Mouse (Mus musculus): Measurements from ENCODE around the gene Nlrp1a. TPM values are rescaled to one million over a fixed set of nuclear protein-coding genes. Genes with fewer than 3 reads are reported as not detected.

The Nlrp1a gene
- total RNA-seq (2014; fragmentation: Nextera tagmentation) (not detected in 2 replicates), total RNA-seq (2017) (0.05 TPM in 1 of 2 replicates, not detected in the other), polyA plus RNA-seq (2012) (not detected in 2 replicates)

- no peak for ATAC-seq (ENCODE audit: extremely low read depth, insufficient number of reproducible peaks, low FRiP score, poor library complexity, severe bottlenecking)
- no peak for DNase-seq (ENCODE audit: low spot score)
These were observed at the start of gene Nlrp1a for GRCm38 (mm10) chr11:71144661-71145060. Gene Nlrp1a (minus strand): TSS chr11:71144704.

GRCm38 (mm10) chr11:71169633-71170032, 25.1 kb upstream of the Nlrp1a start:
- Histone ChIP-seq H3K4me3 (ENCODE audit: low read depth, low read length) (no peak overlapping the region), H3K4me1 (ENCODE audit: insufficient read depth, low read depth, low read length) (no peaks in the 10 kb centered on the region), H3K36me3 (replicated peaks) (no peaks in the 10 kb centered on the region), H3K27me3 (ENCODE audit: insufficient read depth, low read length) (no peaks in the 10 kb centered on the region), H3K9me3 (replicated peaks) (no peaks in the 10 kb centered on the region)
- ATAC-seq (ENCODE audit: extremely low read depth, insufficient number of reproducible peaks, low FRiP score, poor library complexity, severe bottlenecking) (no peak), DNase-seq (ENCODE audit: low spot score) (no peak)
- TF ChIP-seq GATA1 (IDR thresholded peaks at IDR 0.05; ENCODE audit: borderline replicate concordance, low read length): no peak
- no peak for TF ChIP-seq GATA2 (IDR thresholded peaks at IDR 0.05; ENCODE audit: borderline replicate concordance, low read depth, low read length)

More at GRCm38 (mm10) chr11:71144661-71145060, at the start of gene Nlrp1a:
- TF ChIP-seq TAL1 (conservative IDR thresholded peaks at IDR 0.05; ENCODE audit: low read depth, low read length): no peak
- TF ChIP-seq POLR2AphosphoS5 (IDR thresholded peaks at IDR 0.05; ENCODE audit: insufficient replicate concordance, low read depth, low read length): no peak
- no peak for TF ChIP-seq CTCF (IDR thresholded peaks at IDR 0.05; ENCODE audit: low read depth, low read length)
- no peak for TF ChIP-seq GATA1 (IDR thresholded peaks at IDR 0.05; ENCODE audit: borderline replicate concordance, low read length)
- TF ChIP-seq GATA2 (IDR thresholded peaks at IDR 0.05; ENCODE audit: borderline replicate concordance, low read depth, low read length): no peak
- Histone ChIP-seq H3K36me3 (replicated peaks) (no peaks in the 10 kb centered on the region), H3K27me3 (ENCODE audit: insufficient read depth, low read length) (no peaks in the 10 kb centered on the region), H3K9me3 (replicated peaks) (no peaks in the 10 kb centered on the region), H3K4me1 (ENCODE audit: insufficient read depth, low read depth, low read length) (no peaks in the 10 kb centered on the region), H3K4me3 (ENCODE audit: low read depth, low read length) (no peak within 1 kb of the TSS)

- ATAC-seq (ENCODE audit: extremely low read depth, insufficient number of reproducible peaks, low FRiP score, poor library complexity, severe bottlenecking) (no peak), DNase-seq (ENCODE audit: low spot score) (no peak)
These were observed 19.6 kb upstream of the Nlrp1a start for GRCm38 (mm10) chr11:71164139-71164538.

GRCm38 (mm10) chr11:71159439-71160136, 15.1 kb upstream of the Nlrp1a start:
- H3K4me1 ChIP-seq (ENCODE audit: insufficient read depth, low read depth, low read length): no peaks in the 10 kb centered on the region
- ATAC-seq (ENCODE audit: extremely low read depth, insufficient number of reproducible peaks, low FRiP score, poor library complexity, severe bottlenecking) (no peak), DNase-seq (ENCODE audit: low spot score) (no peak)
- H3K27me3 ChIP-seq (ENCODE audit: insufficient read depth, low read length): no peaks in the 10 kb centered on the region
- H3K9me3 ChIP-seq (replicated peaks): no peaks in the 10 kb centered on the region
- TF ChIP-seq POLR2AphosphoS5 (IDR thresholded peaks at IDR 0.05; ENCODE audit: insufficient replicate concordance, low read depth, low read length): no peak
- no peak for TF ChIP-seq TAL1 (conservative IDR thresholded peaks at IDR 0.05; ENCODE audit: low read depth, low read length)
- no peak for TF ChIP-seq CTCF (IDR thresholded peaks at IDR 0.05; ENCODE audit: low read depth, low read length)
- TF ChIP-seq GATA2 (IDR thresholded peaks at IDR 0.05; ENCODE audit: borderline replicate concordance, low read depth, low read length): no peak
- TF ChIP-seq GATA1 (IDR thresholded peaks at IDR 0.05; ENCODE audit: borderline replicate concordance, low read length): no peak
- H3K4me3 ChIP-seq (ENCODE audit: low read depth, low read length): no peak overlapping the region
- no peaks in the 10 kb centered on the region for H3K36me3 ChIP-seq (replicated peaks)

More at GRCm38 (mm10) chr11:71164139-71164538, 19.6 kb upstream of the Nlrp1a start:
- Histone ChIP-seq H3K4me3 (ENCODE audit: low read depth, low read length) (no peak overlapping the region), H3K36me3 (replicated peaks) (no peaks in the 10 kb centered on the region), H3K4me1 (ENCODE audit: insufficient read depth, low read depth, low read length) (no peaks in the 10 kb centered on the region), H3K9me3 (replicated peaks) (no peaks in the 10 kb centered on the region), H3K27me3 (ENCODE audit: insufficient read depth, low read length) (no peaks in the 10 kb centered on the region)
- TF ChIP-seq TAL1 (conservative IDR thresholded peaks at IDR 0.05; ENCODE audit: low read depth, low read length) (no peak), GATA1 (IDR thresholded peaks at IDR 0.05; ENCODE audit: borderline replicate concordance, low read length) (no peak), GATA2 (IDR thresholded peaks at IDR 0.05; ENCODE audit: borderline replicate concordance, low read depth, low read length) (no peak), CTCF (IDR thresholded peaks at IDR 0.05; ENCODE audit: low read depth, low read length) (no peak), POLR2AphosphoS5 (IDR thresholded peaks at IDR 0.05; ENCODE audit: insufficient replicate concordance, low read depth, low read length) (no peak)

- ATAC-seq (ENCODE audit: extremely low read depth, insufficient number of reproducible peaks, low FRiP score, poor library complexity, severe bottlenecking): no peak
- DNase-seq (ENCODE audit: low spot score): no peak
- Histone ChIP-seq H3K4me1 (ENCODE audit: insufficient read depth, low read depth, low read length) (no peaks in the 10 kb centered on the region), H3K36me3 (replicated peaks) (no peaks in the 10 kb centered on the region), H3K27me3 (ENCODE audit: insufficient read depth, low read length) (no peaks in the 10 kb centered on the region), H3K4me3 (ENCODE audit: low read depth, low read length) (no peak overlapping the region), H3K9me3 (replicated peaks) (no peaks in the 10 kb centered on the region)
- TF ChIP-seq GATA2 (IDR thresholded peaks at IDR 0.05; ENCODE audit: borderline replicate concordance, low read depth, low read length) (no peak), GATA1 (IDR thresholded peaks at IDR 0.05; ENCODE audit: borderline replicate concordance, low read length) (no peak), POLR2AphosphoS5 (IDR thresholded peaks at IDR 0.05; ENCODE audit: insufficient replicate concordance, low read depth, low read length) (no peak), CTCF (IDR thresholded peaks at IDR 0.05; ENCODE audit: low read depth, low read length) (no peak), TAL1 (conservative IDR thresholded peaks at IDR 0.05; ENCODE audit: low read depth, low read length) (no peak)
These were observed 10.8 kb upstream of the Nlrp1a start for GRCm38 (mm10) chr11:71155272-71155671.

GRCm38 (mm10) chr11:71142031-71142430, 2.5 kb downstream of the Nlrp1a start:
- Histone ChIP-seq H3K27me3 (ENCODE audit: insufficient read depth, low read length) (no peaks in the 10 kb centered on the region), H3K9me3 (replicated peaks) (no peaks in the 10 kb centered on the region), H3K36me3 (replicated peaks) (no peaks in the 10 kb centered on the region), H3K4me3 (ENCODE audit: low read depth, low read length) (no peak overlapping the region), H3K4me1 (ENCODE audit: insufficient read depth, low read depth, low read length) (no peaks in the 10 kb centered on the region)
- DNase-seq (ENCODE audit: low spot score) (no peak), ATAC-seq (ENCODE audit: extremely low read depth, insufficient number of reproducible peaks, low FRiP score, poor library complexity, severe bottlenecking) (no peak)
- TF ChIP-seq CTCF (IDR thresholded peaks at IDR 0.05; ENCODE audit: low read depth, low read length) (no peak), POLR2AphosphoS5 (IDR thresholded peaks at IDR 0.05; ENCODE audit: insufficient replicate concordance, low read depth, low read length) (no peak), TAL1 (conservative IDR thresholded peaks at IDR 0.05; ENCODE audit: low read depth, low read length) (no peak), GATA1 (IDR thresholded peaks at IDR 0.05; ENCODE audit: borderline replicate concordance, low read length) (no peak), GATA2 (IDR thresholded peaks at IDR 0.05; ENCODE audit: borderline replicate concordance, low read depth, low read length) (no peak)
